Mouse (Mus musculus) liver, embryonic 14.5 days (tissue): ENCODE results near the gene Lsm2.

ENCODE experiments used
- CTCF ChIP-seq: IDR thresholded peaks from 2 replicates; pipeline ENCODE4 v1.5.1; 2016; ENCODE audit warnings: antibody characterized with exemption, low read depth, control low read depth
- EP300 ChIP-seq: IDR thresholded peaks from 2 replicates; pipeline ENCODE4 v1.6.1; 2016; ENCODE audit warnings: antibody characterized with exemption, low read depth

DNA sequence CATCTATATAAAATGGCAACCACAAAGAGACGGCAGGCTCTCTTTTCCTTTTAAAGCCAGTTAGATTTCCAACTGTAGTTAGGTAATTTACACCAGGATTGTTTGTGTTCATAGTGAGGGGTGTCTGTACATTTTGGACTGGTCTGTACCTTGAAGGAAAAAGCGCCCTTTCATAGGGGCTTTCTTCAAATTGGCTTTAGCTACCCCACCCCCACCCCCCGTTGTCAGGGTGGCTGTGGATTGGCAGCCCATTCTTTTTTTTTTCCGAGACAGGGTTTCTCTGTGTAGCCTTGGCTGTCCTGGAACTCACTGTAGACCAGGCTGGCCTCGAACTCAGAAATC is 15.5 kb downstream of the Lsm2 start:
- TF ChIP-seq CTCF (no peak), EP300 (no peak)
